Comparison of ENCODE assay signal across 7 mouse cellular contexts in the genomic region with DNA sequence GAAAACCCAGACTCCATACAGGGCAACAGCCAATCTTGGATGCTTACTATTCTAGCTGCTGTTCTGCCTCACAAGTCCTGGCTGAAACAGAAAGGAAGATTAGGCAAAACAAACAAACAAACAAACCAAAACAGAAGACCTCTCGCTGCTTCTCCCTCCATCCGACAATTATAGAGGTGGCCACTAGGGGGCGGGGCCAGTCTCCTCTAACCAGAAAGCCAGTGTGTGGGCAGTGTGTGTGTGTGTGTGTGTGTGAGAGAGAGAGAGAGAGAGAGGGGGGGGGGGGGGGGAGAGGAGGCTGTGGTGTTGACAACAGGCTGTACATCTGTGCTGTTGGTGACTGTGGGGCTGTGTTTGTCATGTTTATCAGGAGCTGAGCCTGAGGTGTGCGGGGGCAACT. TPM values are rescaled to one million over a fixed set of nuclear protein-coding genes. Genes with fewer than 3 reads are reported as not detected.
DNase-seq lines count a peak whose midpoint lies in the region; ATAC-seq and TF ChIP-seq lines count a peak whose summit lies in the region.

No protein-coding gene starts in this region.

- TF ChIP-seq EP300 in liver, embryonic 14.5 days (IDR thresholded peaks at IDR 0.05; ENCODE audit: low read depth) = no peak

- no peak overlapping the region for H3K27ac ChIP-seq in midbrain, embryonic 10.5 days (replicated peaks)
- no peak overlapping the region for H3K27ac ChIP-seq in midbrain, embryonic 15.5 days
- no peak overlapping the region for H3K27ac ChIP-seq in hindbrain, embryonic 14.5 days
- H3K27ac ChIP-seq in liver, embryonic 14.5 days = no peak overlapping the region

- no peak overlapping the region for H3K4me3 ChIP-seq in midbrain, embryonic 10.5 days
- H3K4me3 ChIP-seq in midbrain, embryonic 15.5 days = no peak overlapping the region
- no peak overlapping the region for H3K4me3 ChIP-seq in hindbrain, embryonic 14.5 days (replicated peaks; ENCODE audit: low read length)
- no peak overlapping the region for H3K4me3 ChIP-seq in liver, embryonic 14.5 days (ENCODE audit: insufficient read depth in 1 of 2, low read depth in 2 of 2, low read length in 2 of 2)

- peak; percentile 83 for TF ChIP-seq CTCF in liver, embryonic 14.5 days (IDR thresholded peaks at IDR 0.05; ENCODE audit: low read depth)

- H3K9ac ChIP-seq in midbrain, embryonic 15.5 days = no peak overlapping the region
- no peak overlapping the region for H3K9ac ChIP-seq in hindbrain, embryonic 14.5 days
- H3K9ac ChIP-seq in liver, embryonic 14.5 days (replicated peaks) = no peak overlapping the region

- no peaks in the 10 kb centered on the region for H3K36me3 ChIP-seq in midbrain, embryonic 10.5 days
- H3K36me3 ChIP-seq in midbrain, embryonic 15.5 days (replicated peaks) = no peaks in the 10 kb centered on the region
- H3K36me3 ChIP-seq in hindbrain, embryonic 14.5 days (replicated peaks; ENCODE audit: control insufficient read depth, insufficient read depth) = no peaks in the 10 kb centered on the region
- no peaks in the 10 kb centered on the region for H3K36me3 ChIP-seq in liver, embryonic 14.5 days (replicated peaks; ENCODE audit: control insufficient read depth, insufficient read depth, low read depth)

- H3K4me1 ChIP-seq in midbrain, embryonic 10.5 days = peaks cover 46% of the 10 kb centered on the region
- H3K4me1 ChIP-seq in midbrain, embryonic 15.5 days = peaks cover 16% of the 10 kb centered on the region
- peaks cover 16% of the 10 kb centered on the region; the same call in 1 of the 2 replicates for H3K4me1 ChIP-seq in hindbrain, embryonic 14.5 days (replicated peaks; ENCODE audit: control insufficient read depth, insufficient read depth, low read length)
- H3K4me1 ChIP-seq in liver, embryonic 14.5 days (replicated peaks; ENCODE audit: control insufficient read depth in 2 of 2, insufficient read depth in 2 of 2, low read length in 1 of 2) = no peaks in the 10 kb centered on the region

- no peaks in the 10 kb centered on the region for H3K9me3 ChIP-seq in midbrain, embryonic 10.5 days (replicated peaks)
- H3K9me3 ChIP-seq in midbrain, embryonic 15.5 days = no peaks in the 10 kb centered on the region
- H3K9me3 ChIP-seq in hindbrain, embryonic 14.5 days (ENCODE audit: control insufficient read depth, low read length) = no peaks in the 10 kb centered on the region
- no peaks in the 10 kb centered on the region for H3K9me3 ChIP-seq in liver, embryonic 14.5 days (ENCODE audit: control insufficient read depth, low read length)

- WGBS in midbrain, embryonic 10.5 days = 19% methylated on average over 4 of the region's 4 CpGs
- 15% methylated on average over 4 of the region's 4 CpGs for WGBS in midbrain, embryonic 15.5 days
- WGBS in hindbrain, embryonic 14.5 days = 17% methylated on average over 4 of the region's 4 CpGs
- WGBS in liver, embryonic 14.5 days (ENCODE audit: insufficient replicate concordance) = 15% methylated on average over 4 of the region's 4 CpGs

- peak; percentile 76 for DNase-seq in midbrain, embryonic 10.5 days (ENCODE audit: low spot score)
- DNase-seq in ZHBTc4 (ENCODE audit: low read depth, low spot score) = peak; percentile 73
- DNase-seq in cerebellum, postnatal 14 days = peak; percentile 82 to 91
- peak; percentile 78 for DNase-seq in hindbrain, embryonic 14.5 days (ENCODE audit: low spot score)
- peak in 1 of 3 experiments; percentile 11 for DNase-seq in liver, embryonic 14.5 days (ENCODE audit: low read depth in 3 of 3, low spot score in 3 of 3)
- peak; percentile 70 for DNase-seq in retina, postnatal 7 days (ENCODE audit: low read depth, low spot score)

- no peak overlapping the region for H3K4me2 ChIP-seq in midbrain, embryonic 15.5 days
- no peak overlapping the region for H3K4me2 ChIP-seq in hindbrain, embryonic 14.5 days (replicated peaks)
- no peak overlapping the region for H3K4me2 ChIP-seq in liver, embryonic 14.5 days (ENCODE audit: low read depth)

- H3K27me3 ChIP-seq in midbrain, embryonic 10.5 days (ENCODE audit: low read depth, poor library complexity, severe bottlenecking) = peaks cover 100% of the 10 kb centered on the region
- peaks cover 85% of the 10 kb centered on the region for H3K27me3 ChIP-seq in midbrain, embryonic 15.5 days (replicated peaks)
- peaks cover 95% of the 10 kb centered on the region for H3K27me3 ChIP-seq in hindbrain, embryonic 14.5 days (ENCODE audit: control insufficient read depth, insufficient read depth, low read length)
- peaks cover 39% of the 10 kb centered on the region for H3K27me3 ChIP-seq in liver, embryonic 14.5 days (ENCODE audit: control insufficient read depth, insufficient read depth, low read length)

- no peak for ATAC-seq in midbrain, embryonic 15.5 days (replicated peaks)
- ATAC-seq in hindbrain, embryonic 14.5 days (ENCODE audit: low FRiP score) = 0 out of 2 replicates have a peak, but pooled peaks have one; percentile 18
- no peak for ATAC-seq in liver, embryonic 14.5 days (ENCODE audit: insufficient read depth)

RNA-seq across cellular contexts. Expression of a gene that starts 2.0 kb away (rescaled TPM):
- 0.26 TPM in 1 of 2 replicates, not detected in the other for polyA plus RNA-seq in midbrain, embryonic 10.5 days (2016; fragmentation: Nextera tagmentation; extraction: Ambion mirVana)
- 0.38 and 0.72 TPM in 2 replicates for polyA plus RNA-seq in midbrain, embryonic 15.5 days (2015; fragmentation: Nextera tagmentation; extraction: Ambion mirVana)
- 2.0 and 2.1 TPM in 2 replicates for polyA plus RNA-seq in hindbrain, embryonic 14.5 days (2014; fragmentation: Nextera tagmentation; extraction: Ambion mirVana)
- polyA plus RNA-seq in liver, embryonic 14.5 days (2012; rRNA removed) = not detected in 2 replicates
- polyA plus RNA-seq in liver, embryonic 14.5 days (2014; fragmentation: Nextera tagmentation; extraction: Ambion mirVana) = not detected in 2 replicates

RNA-seq across cellular contexts. Expression of a gene that starts 9.7 kb away (rescaled TPM):
- polyA plus RNA-seq in midbrain, embryonic 10.5 days (2016; fragmentation: Nextera tagmentation; extraction: Ambion mirVana) = 0.36 TPM in 1 of 2 replicates, not detected in the other
- polyA plus RNA-seq in midbrain, embryonic 15.5 days (2015; fragmentation: Nextera tagmentation; extraction: Ambion mirVana) = 1.8 TPM in 2 replicates
- 5.2 and 5.8 TPM in 2 replicates for polyA plus RNA-seq in hindbrain, embryonic 14.5 days (2014; fragmentation: Nextera tagmentation; extraction: Ambion mirVana)
- 0.03 and 0.04 TPM in 2 replicates for polyA plus RNA-seq in liver, embryonic 14.5 days (2012; rRNA removed)
- 0.09 and 0.15 TPM in 2 replicates for polyA plus RNA-seq in liver, embryonic 14.5 days (2014; fragmentation: Nextera tagmentation; extraction: Ambion mirVana)

RNA-seq across cellular contexts. Expression of a gene that starts 40.2 kb away (rescaled TPM):
- 1.3 and 2.2 TPM in 2 replicates for polyA plus RNA-seq in midbrain, embryonic 10.5 days (2016; fragmentation: Nextera tagmentation; extraction: Ambion mirVana)
- 9.1 and 9.7 TPM in 2 replicates for polyA plus RNA-seq in midbrain, embryonic 15.5 days (2015; fragmentation: Nextera tagmentation; extraction: Ambion mirVana)
- polyA plus RNA-seq in hindbrain, embryonic 14.5 days (2014; fragmentation: Nextera tagmentation; extraction: Ambion mirVana) = 23.3 and 27.4 TPM in 2 replicates
- 0.01 and 0.03 TPM in 2 replicates for polyA plus RNA-seq in liver, embryonic 14.5 days (2012; rRNA removed)
- not detected in 2 replicates for polyA plus RNA-seq in liver, embryonic 14.5 days (2014; fragmentation: Nextera tagmentation; extraction: Ambion mirVana)

RNA-seq across cellular contexts. Expression of a gene that starts 40.4 kb away (rescaled TPM):
- 0.04 and 0.07 TPM in 2 replicates for polyA plus RNA-seq in midbrain, embryonic 10.5 days (2016; fragmentation: Nextera tagmentation; extraction: Ambion mirVana)
- 0.90 and 0.93 TPM in 2 replicates for polyA plus RNA-seq in midbrain, embryonic 15.5 days (2015; fragmentation: Nextera tagmentation; extraction: Ambion mirVana)
- 1.2 and 1.4 TPM in 2 replicates for polyA plus RNA-seq in hindbrain, embryonic 14.5 days (2014; fragmentation: Nextera tagmentation; extraction: Ambion mirVana)
- under 0.01 and 0.01 TPM in 2 replicates for polyA plus RNA-seq in liver, embryonic 14.5 days (2012; rRNA removed)
- not detected in 2 replicates for polyA plus RNA-seq in liver, embryonic 14.5 days (2014; fragmentation: Nextera tagmentation; extraction: Ambion mirVana)

RNA-seq across cellular contexts. Expression of a gene that starts 56.5 kb away (rescaled TPM):
- polyA plus RNA-seq in midbrain, embryonic 10.5 days (2016; fragmentation: Nextera tagmentation; extraction: Ambion mirVana) = 0.12 and 0.17 TPM in 2 replicates
- polyA plus RNA-seq in midbrain, embryonic 15.5 days (2015; fragmentation: Nextera tagmentation; extraction: Ambion mirVana) = 0.10 and 0.11 TPM in 2 replicates
- polyA plus RNA-seq in hindbrain, embryonic 14.5 days (2014; fragmentation: Nextera tagmentation; extraction: Ambion mirVana) = 0.32 and 0.35 TPM in 2 replicates
- 2.4 and 3.4 TPM in 2 replicates for polyA plus RNA-seq in liver, embryonic 14.5 days (2012; rRNA removed)
- polyA plus RNA-seq in liver, embryonic 14.5 days (2014; fragmentation: Nextera tagmentation; extraction: Ambion mirVana) = 1.5 and 1.7 TPM in 2 replicates
